Mouse (Mus musculus) liver, adult 2 months (tissue): ENCODE measurements at regions not wholly inside any gene's neighbourhood (a gene's known extent, or its start where the extent isn't known, plus 50 kb on each side); places are given as distances from the start of the nearest gene placed in this dataset.

Experiments used
- DNase-seq: peaks from one replicate; pipeline ENCODE4 v3.0.0-alpha.2; 2011; ENCODE audit warnings: low read depth, low spot score; ENCODE audit errors: extremely low read depth
- H3K27ac ChIP-seq: fragments of 200-500 bp; replicated peaks from 2 replicates; pipeline ENCODE4 v1.5.1; 2012; ENCODE audit warnings: low read depth, mild to moderate bottlenecking, control low read depth, inconsistent platforms, low read length; ENCODE audit not compliant: insufficient read depth
- H3K27me3 ChIP-seq: fragments of 200-500 bp; 2 replicates; pipeline ENCODE4 v1.6.1; 2012; ENCODE audit warnings: mild to moderate bottlenecking, moderate library complexity, low read length, inconsistent platforms; ENCODE audit not compliant: control insufficient read depth, insufficient read depth
- H3K36me3 ChIP-seq: fragments of 200-500 bp; 2 replicates; pipeline ENCODE4 v1.6.1; 2012; ENCODE audit warnings: low read length, inconsistent platforms; ENCODE audit not compliant: control insufficient read depth, insufficient read depth
- H3K4me1 ChIP-seq: fragments of 200-500 bp; 2 replicates; pipeline ENCODE4 v1.6.1; 2011; ENCODE audit warnings: low read length; ENCODE audit not compliant: control insufficient read depth, insufficient read depth
- H3K4me3 ChIP-seq: fragments of 200-500 bp; 2 replicates; pipeline ENCODE4 v1.5.1; 2011; ENCODE audit warnings: low read depth, mild to moderate bottlenecking, control low read depth, low read length, moderate library complexity; ENCODE audit not compliant: insufficient read depth
- H3K79me2 ChIP-seq: fragments of 200-500 bp; 2 replicates; pipeline ENCODE4 v1.6.1; 2012; ENCODE audit warnings: inconsistent platforms, mild to moderate bottlenecking, low read length, moderate library complexity; ENCODE audit not compliant: control insufficient read depth, insufficient read depth
- H3K9ac ChIP-seq: fragments of 200-500 bp; 2 replicates; pipeline ENCODE4 v1.6.1; 2012; ENCODE audit warnings: low read depth, mild to moderate bottlenecking, control low read depth, inconsistent platforms, low read length
- CTCF ChIP-seq: fragments of 200-500 bp; IDR thresholded peaks from 2 replicates; pipeline ENCODE4 v1.5.1; 2011; ENCODE audit warnings: low read depth, low read length, control low read depth
- POLR2A ChIP-seq: fragments of 200-500 bp; IDR thresholded peaks from 2 replicates; pipeline ENCODE4 v1.6.1; 2011; ENCODE audit warnings: low read length, control low read depth; ENCODE audit not compliant: insufficient read depth; ENCODE audit errors: extremely low read depth
- WGBS: fragments of 180-500 bp; shearing (Covaris S2); methylation state at CpG from one replicate; pipeline ENCODE4 v1.1.7; 2018; 5-methylcytosine and 5-hydroxymethylcytosine counted together

DNA sequence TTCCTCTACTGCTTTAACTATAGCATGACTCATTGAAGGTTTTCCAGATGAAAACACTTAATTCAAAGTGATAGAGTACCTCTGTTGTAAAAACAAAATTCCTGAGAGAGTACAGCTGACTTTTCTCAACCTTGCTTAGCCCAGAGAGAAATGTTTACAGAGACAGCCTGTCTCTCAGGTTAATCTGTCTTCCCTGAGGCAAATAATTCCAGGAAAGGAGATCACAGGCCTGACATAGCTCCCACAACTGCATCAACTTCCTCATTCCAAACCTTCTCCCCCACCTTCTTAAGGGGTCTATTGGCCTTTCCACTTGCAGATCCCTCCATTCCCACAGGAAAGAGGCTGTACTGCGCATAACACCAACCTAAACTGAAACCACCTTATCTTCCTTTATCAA is 586.1 kb upstream of the Impad1 start:
- no peaks in the 10 kb centered on the region for H3K79me2 ChIP-seq
- H3K9ac ChIP-seq, result no peak overlapping the region
- no peaks in the 10 kb centered on the region for H3K36me3 ChIP-seq
- H3K4me3 ChIP-seq, result no peak overlapping the region
- TF ChIP-seq POLR2A (no peak), CTCF (no peak)
- no peak overlapping the region for H3K27ac ChIP-seq
- no peak for DNase-seq
- no peaks in the 10 kb centered on the region for H3K4me1 ChIP-seq
- no peaks in the 10 kb centered on the region for H3K27me3 ChIP-seq
- 61% methylated on average over 1 of the region's 1 CpGs for WGBS

DNA sequence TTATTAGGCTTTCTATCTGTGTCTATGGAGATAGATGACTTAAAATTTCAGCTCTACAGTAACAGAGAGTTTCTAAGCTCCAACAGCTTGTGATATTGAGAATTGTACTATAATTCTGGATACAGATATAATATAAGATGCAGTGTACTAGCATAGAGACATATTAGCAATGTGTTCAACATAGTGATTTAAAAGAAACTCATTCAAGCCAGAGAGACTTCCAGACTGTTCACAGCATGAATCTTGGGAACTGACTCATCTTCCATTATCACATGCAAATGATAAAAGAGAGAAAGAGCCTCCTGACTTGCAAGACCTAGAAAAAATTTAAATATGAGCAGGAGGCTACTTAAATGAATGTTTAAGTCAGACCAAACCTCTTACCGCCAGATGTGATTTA is 565.1 kb upstream of the Impad1 start:
- Histone ChIP-seq H3K27me3 (no peaks in the 10 kb centered on the region), H3K36me3 (no peaks in the 10 kb centered on the region), H3K9ac (no peak overlapping the region), H3K27ac (no peak overlapping the region), H3K79me2 (no peaks in the 10 kb centered on the region), H3K4me1 (no peaks in the 10 kb centered on the region), H3K4me3 (no peak overlapping the region)
- TF ChIP-seq POLR2A (no peak), CTCF (no peak)
- 94% methylated on average over 1 of the region's 1 CpGs for WGBS
- no peak for DNase-seq

DNA sequence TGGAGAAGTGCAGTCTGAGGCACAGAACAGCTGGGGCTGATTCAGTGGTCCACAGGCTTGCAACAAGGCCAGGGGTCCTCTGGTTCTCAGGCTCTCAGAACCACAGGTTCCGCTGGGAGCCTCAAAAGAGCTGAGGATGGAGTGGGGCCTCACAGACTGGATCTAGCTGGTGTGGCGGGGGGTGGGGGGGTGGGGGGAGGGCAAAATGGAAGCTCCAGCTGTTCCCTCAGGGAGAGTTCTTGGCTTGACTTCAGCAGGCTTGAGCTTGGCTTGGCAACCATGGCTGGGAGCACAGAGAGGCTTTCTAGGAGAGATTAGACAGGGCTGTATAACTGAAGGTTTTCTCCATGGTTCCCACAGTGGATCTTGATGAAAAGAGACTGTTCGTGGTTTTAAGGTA is 553.1 kb upstream of the Impad1 start:
- Histone ChIP-seq H3K79me2 (no peaks in the 10 kb centered on the region), H3K4me1 (no peaks in the 10 kb centered on the region), H3K27me3 (no peaks in the 10 kb centered on the region), H3K9ac (no peak overlapping the region), H3K36me3 (no peaks in the 10 kb centered on the region), H3K27ac (no peak overlapping the region), H3K4me3 (no peak overlapping the region)
- DNase-seq, result no peak
- TF ChIP-seq POLR2A (no peak), CTCF (no peak)
- WGBS, result 73% methylated on average over 3 of the region's 3 CpGs

DNA sequence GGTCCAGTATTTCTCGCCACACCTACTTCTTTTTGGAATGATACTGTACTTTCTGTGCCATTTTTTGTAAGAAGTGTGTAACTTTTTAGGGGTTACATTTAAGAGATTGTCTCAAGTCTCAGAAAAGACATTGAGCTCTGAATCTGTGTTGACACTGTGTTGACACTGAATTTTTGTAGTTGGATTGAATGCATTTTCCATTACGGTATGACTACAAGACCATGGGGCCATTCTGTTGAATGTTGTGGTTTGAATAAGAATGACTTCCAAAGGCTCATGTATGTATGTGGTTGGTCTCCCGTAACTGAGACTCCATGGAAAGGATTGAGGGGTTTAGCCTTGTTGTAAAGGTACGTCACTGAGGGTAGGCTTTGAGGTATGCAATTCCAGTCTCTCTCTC is 551.6 kb upstream of the Impad1 start:
- H3K36me3 ChIP-seq, result no peaks in the 10 kb centered on the region
- DNase-seq, result no peak
- TF ChIP-seq POLR2A (no peak), CTCF (no peak)
- no peak overlapping the region for H3K9ac ChIP-seq
- H3K4me3 ChIP-seq, result no peak overlapping the region
- WGBS, result 91% methylated on average over 4 of the region's 4 CpGs
- H3K79me2 ChIP-seq, result no peaks in the 10 kb centered on the region
- no peaks in the 10 kb centered on the region for H3K4me1 ChIP-seq
- no peaks in the 10 kb centered on the region for H3K27me3 ChIP-seq
- H3K27ac ChIP-seq, result no peak overlapping the region

DNA sequence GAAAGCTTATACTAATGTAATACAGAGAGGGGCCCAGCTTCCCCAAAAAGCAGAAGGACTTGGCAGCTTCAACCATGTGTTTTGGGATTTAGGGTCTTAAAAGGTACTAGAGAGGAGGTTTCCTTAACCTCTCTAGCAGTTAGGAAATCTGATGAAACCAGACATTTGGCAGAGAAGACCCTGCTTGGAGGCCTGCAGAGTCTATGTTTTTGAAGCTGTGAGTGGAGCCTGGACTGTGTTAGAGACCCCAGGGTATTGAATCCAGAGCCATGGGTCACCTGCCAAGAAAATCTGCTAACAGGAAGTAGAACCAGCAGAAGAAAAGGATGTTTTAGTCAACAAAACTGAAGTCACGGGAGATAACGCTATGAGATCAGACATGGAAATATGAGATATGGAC is 551.2 kb upstream of the Impad1 start:
- no peak overlapping the region for H3K27ac ChIP-seq
- H3K4me3 ChIP-seq, result no peak overlapping the region
- H3K36me3 ChIP-seq, result no peaks in the 10 kb centered on the region
- no peaks in the 10 kb centered on the region for H3K79me2 ChIP-seq
- H3K4me1 ChIP-seq, result no peaks in the 10 kb centered on the region
- 86% methylated on average over 2 of the region's 2 CpGs for WGBS
- H3K9ac ChIP-seq, result no peak overlapping the region
- no peaks in the 10 kb centered on the region for H3K27me3 ChIP-seq
- no peak for TF ChIP-seq CTCF
- no peak for TF ChIP-seq POLR2A
- no peak for DNase-seq

DNA sequence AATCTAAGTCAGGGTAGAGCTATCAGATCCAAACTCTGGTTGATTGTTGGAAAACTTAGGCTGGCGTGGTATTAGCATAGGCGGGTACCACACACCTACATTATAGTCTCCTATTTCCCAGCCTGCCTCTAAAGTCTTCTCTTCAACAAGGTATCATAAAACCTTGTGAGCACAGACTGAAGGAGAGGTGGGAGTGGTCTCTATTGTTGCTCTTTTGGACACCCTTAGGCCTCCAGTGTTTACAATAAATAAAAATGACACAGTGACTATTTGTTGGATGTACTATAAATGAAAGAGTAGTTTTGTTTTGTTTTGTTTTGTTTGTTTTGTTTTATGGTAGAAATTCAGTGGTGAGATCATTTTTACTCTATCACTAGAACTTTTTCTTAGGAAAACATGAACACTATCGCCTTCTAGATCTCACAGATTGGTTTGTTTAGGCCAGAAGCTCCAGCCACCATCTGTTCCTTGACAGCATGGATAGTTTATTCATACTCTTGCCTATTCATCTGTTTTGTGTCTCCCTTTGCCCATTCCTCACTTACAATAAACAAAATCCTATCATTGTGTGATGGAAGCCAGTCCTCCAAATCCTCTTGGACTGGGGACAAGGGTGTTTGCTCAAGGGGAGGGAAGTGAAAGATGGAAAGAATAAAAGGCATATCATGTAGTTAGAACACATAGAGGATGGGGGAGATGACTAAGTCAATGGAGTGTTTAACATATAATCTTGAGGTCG is 544.2 kb upstream of the Impad1 start:
- Histone ChIP-seq H3K27ac (no peak overlapping the region), H3K27me3 (no peaks in the 10 kb centered on the region), H3K4me1 (no peaks in the 10 kb centered on the region), H3K4me3 (no peak overlapping the region), H3K9ac (no peak overlapping the region), H3K79me2 (no peaks in the 10 kb centered on the region), H3K36me3 (no peaks in the 10 kb centered on the region)
- no peak for TF ChIP-seq POLR2A
- TF ChIP-seq CTCF, result no peak
- WGBS, result 67% methylated on average over 4 of the region's 4 CpGs
- no peak for DNase-seq
